Mouse (Mus musculus): ENCODE results near the gene Kif19a.

- TF ChIP-seq CTCF (IDR thresholded peaks at IDR 0.05; ENCODE audit: control insufficient read depth, insufficient read depth, insufficient replicate concordance, low read depth, low read length) (peak; percentile 75), POLR2A (IDR thresholded peaks at IDR 0.05; ENCODE audit: control insufficient read depth, low read depth, low read length) (no peak)
These were observed 47.6 kb downstream of the Kif19a start for GRCm38 (mm10) chr11:114812731-114813240.

Measured in testis, adult 2 months (tissue).